Mouse (Mus musculus) A20 (cell line): ENCODE measurements at regions not wholly inside any gene's neighbourhood (a gene's known extent, or its start where the extent isn't known, plus 50 kb on each side); places are given as distances from the start of the nearest gene placed in this dataset.
A peak's percentile ranks its signal among the peaks of the same experiment; 100 is the strongest.

Experiments
- DNase-seq: peaks from one replicate; pipeline ENCODE4 v3.0.0-alpha.2; 2011; ENCODE audit warnings: low read depth, low spot score

DNA sequence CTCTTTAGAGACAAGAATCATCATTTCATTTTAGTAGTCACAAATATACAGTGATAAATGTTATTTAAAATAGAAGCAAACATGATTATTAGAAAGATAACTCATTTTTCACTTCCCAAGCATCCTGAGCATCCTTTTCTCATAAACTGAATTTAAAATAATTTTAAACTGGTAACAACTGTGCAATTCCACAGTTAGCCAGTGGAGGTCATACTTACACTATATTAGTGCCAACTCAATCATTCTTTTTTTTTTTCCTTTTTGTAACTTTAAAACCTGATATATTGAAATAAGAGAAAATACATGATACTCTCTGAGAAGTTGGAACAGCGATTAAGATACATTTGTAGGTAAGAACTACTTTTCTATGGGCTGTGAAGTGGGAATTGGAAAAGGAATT lies 113.2 kb upstream of the Gm17509 start:
- peak; percentile 61 for DNase-seq

- no peak for DNase-seq
These were observed 113.7 kb upstream of the Gm17509 start for GRCm38 (mm10) chr13:117334539-117334938.

DNA sequence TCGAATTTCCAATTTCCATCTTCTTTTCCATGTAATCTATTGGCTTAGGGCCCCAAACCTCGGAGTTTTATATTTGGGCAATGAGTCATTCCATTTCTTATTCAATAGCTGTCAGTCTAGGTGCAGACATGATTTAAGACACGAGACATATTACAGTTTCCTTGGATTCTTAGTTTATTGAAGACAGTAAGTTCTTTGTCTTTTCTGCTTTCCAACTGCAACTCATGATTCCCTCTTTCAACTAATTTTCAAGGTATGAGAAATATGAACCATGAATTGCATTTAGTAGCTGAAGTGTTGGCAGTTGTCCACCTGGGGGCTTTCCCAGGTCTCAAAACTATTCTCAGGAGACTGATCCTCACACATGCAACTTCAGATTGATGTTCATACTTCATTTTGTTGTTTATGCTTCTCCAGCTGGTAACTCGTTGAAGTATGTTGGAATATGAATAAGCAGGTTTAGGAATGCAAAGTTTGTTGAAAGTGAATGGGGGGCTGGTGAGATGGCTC lies 160.3 kb upstream of the Gm17509 start:
- no peak for DNase-seq

DNA sequence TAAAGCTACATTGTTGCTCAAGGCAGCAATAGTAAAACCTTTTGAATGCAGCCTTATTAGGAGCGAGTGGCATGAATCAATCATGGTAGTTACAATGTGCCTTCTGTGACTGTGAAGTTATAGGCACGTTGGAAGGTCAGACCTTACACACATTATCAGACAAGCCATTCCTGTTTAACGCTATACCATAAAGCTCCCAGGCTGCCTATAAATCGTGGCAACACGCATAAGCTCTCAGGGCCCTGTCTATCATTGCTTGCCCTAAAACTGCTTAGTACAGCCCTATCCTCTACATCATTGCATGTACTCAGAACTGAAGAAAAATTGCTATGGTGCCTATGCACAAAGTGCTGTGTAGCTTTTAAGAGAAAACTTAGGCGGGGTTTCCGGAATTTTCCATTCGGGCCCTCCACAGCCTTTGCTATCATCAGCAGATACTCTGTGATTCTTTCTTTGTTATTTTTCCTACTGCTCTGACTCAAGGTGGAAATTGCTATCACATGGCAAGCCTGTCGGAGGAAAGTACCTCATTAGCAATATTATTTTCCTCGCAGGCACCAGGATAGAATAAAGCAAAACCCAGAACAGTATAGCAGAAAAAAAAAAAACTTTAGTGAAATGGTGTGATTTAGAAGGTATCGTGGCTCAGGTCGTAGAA lies 162.7 kb upstream of the Gm17509 start:
- DNase-seq, result no peak

- DNase-seq, result no peak
These were observed 169.4 kb upstream of the Gm17509 start for GRCm38 (mm10) chr13:117390287-117390686.

DNA sequence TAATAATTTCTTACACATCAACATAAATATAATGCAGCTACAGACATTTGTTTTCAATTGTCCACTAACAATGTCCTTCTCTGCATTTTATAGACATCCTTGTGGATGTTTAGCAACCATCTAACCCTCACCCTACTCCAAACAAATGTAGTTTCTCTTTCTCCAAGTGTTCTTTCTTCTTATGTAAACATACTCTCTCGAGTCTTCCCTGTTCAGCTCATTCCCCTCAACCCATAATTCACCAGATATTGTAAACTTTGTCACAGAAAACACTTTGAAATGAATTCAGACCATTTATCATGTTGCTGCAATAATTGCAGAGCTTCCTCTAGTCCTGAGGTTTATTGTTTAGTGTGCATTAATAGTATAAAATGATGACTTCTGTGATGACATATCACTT lies 172.6 kb upstream of the Gm17509 start:
- DNase-seq, result no peak

- DNase-seq, result no peak
These were observed 180.4 kb upstream of the Gm17509 start for GRCm38 (mm10) chr13:117401245-117401644.

DNA sequence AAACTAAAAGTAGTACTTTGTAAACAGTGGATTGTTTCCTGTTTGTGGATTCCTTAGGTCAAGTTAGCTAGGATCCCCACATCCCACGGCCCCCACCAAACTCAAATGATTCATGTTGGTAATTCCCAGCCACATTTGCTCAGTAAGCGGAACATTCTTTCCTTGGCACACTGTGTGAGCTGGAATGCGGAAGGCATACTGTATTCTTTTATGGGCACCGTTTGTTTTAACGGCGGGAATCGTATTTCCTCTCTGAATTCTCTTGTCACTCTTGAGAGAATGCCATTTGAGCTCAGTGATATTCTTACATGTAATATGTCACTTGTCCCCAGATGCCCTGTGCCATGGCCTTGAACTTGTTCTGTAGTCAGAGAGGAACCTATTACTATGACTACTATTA lies 189.1 kb upstream of the Gm17509 start:
- DNase-seq, result no peak

DNA sequence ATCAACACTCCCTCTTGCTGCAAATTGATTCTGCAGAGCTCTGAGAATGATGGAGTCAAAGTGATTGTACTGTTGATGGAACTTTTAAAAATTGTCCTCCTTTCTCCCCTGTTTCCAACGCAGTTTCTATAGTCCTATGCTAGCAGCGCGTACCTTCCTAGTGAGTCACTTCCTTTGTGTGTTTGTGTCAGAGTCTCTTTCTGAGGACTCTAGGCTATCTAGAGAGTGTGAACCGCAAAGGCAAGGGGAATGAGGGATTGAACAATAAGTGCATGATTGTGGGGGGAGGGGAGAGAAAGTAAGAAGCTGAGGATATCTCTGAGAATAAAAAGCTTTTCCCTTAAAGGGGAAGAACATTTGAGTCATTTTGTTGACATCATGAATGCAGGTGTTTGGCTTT lies 188.5 kb upstream of the Hcn1 start:
- DNase-seq, result no peak

- no peak for DNase-seq
These were observed 178.6 kb upstream of the Hcn1 start for GRCm38 (mm10) chr13:117423558-117423957.

DNA sequence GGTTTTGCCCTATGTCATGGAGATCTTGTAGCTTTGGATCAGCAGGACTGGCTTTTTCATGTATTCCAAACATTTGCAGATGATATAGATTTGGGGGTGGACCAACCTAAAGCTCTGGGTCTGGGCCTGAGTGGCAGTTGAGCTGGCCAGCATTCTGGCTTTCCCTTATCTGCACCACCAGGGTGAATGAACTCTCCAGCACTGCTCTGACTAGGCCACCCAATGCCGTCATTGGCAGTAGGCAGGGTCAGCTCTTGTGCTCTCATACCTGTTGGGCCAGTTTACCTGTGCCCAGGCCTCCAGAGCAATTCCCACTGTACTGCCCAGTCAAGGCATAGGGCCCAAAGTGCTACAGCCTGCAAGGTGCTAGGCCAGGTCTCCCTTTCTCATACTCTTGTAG lies 177.1 kb upstream of the Hcn1 start:
- DNase-seq, result no peak

GRCm38 (mm10) chr13:117467407-117467806 lies 134.7 kb upstream of the Hcn1 start:
- peak; percentile 88 for DNase-seq

GRCm38 (mm10) chr13:117472726-117473125 lies 129.4 kb upstream of the Hcn1 start:
- DNase-seq, result no peak

DNA sequence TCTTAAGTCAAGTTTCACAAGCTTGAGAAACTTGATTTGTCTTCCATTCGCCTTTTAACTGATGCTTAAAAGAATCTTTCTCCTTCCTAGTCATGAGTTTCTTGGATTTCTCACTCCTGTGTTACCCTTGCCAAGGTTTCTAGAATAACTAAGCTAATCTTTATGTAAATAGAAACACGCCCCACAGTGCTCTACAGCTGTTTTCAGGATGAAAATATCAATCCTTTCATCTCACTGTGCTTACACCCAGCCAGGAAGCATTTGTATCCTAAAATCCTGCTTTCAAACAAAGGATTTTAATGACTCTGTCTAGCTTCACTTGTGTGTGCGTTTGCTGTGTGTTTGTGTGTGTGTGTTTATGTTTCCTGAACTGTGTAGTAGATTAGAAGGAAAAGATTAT lies 119.5 kb upstream of the Hcn1 start:
- no peak for DNase-seq

- DNase-seq, result no peak
These were observed 93.4 kb upstream of the Hcn1 start for GRCm38 (mm10) chr13:117508746-117509145.

- peak; percentile 75 for DNase-seq
These were observed 52.0 kb upstream of the Hcn1 start for GRCm38 (mm10) chr13:117550108-117550507.
